Mouse (Mus musculus) MEL (cell line): ENCODE results near the gene Pdcd2. TPM values are rescaled to one million over a fixed set of nuclear protein-coding genes. Genes with fewer than 3 reads are reported as not detected.
A peak's percentile ranks its signal among the peaks of the same experiment; 100 is the strongest.

ENCODE experiments used
- DNase-seq: peaks from one replicate; pipeline ENCODE4 v3.0.0; 2011; ENCODE audit warnings: low read depth, low spot score
- H3K27ac ChIP-seq: 2 replicates; pipeline ENCODE4 v1.5.1; 2012; ENCODE audit warnings: low read depth, mild to moderate bottlenecking, control low read depth, low read length, moderate library complexity; ENCODE audit not compliant: control insufficient read depth
- H3K27me3 ChIP-seq, 2 experiments: fragments of 150-350 bp in 1 of 2; sonication (generic) in 1 of 2; 2 replicates each; pipeline ENCODE4 v1.6.1; 2012; ENCODE audit warnings: low read length in 2 of 2, mild to moderate bottlenecking in 2 of 2, improper control_type of control experiment in 1 of 2, moderate library complexity in 1 of 2; ENCODE audit not compliant: insufficient read depth in 2 of 2, control insufficient read depth in 1 of 2
- H3K36me3 ChIP-seq, 2 experiments: 2 replicates each; pipeline ENCODE4 v1.6.1; 2012 to 2014; ENCODE audit warnings: low read length in 2 of 2, improper control_type of control experiment in 1 of 2, inconsistent platforms in 1 of 2, mild to moderate bottlenecking in 1 of 2; ENCODE audit not compliant: insufficient read depth in 2 of 2, control insufficient read depth in 1 of 2
- H3K4me1 ChIP-seq, 2 experiments: fragments of 150-350 bp in 1 of 2; sonication (generic) in 1 of 2; 2 replicates each; pipeline ENCODE4 v1.6.1; 2012; ENCODE audit warnings: low read length in 2 of 2, improper control_type of control experiment in 1 of 2, mild to moderate bottlenecking in 1 of 2; ENCODE audit not compliant: insufficient read depth in 2 of 2, control insufficient read depth in 1 of 2
- H3K4me3 ChIP-seq, 2 experiments: fragments of 150-350 bp in 1 of 2; sonication (generic) in 1 of 2; 2 replicates each; pipeline ENCODE4 v1.5.1; 2012; ENCODE audit warnings: low read depth in 2 of 2, low read length in 2 of 2, mild to moderate bottlenecking in 2 of 2, moderate library complexity in 2 of 2, control low read depth in 1 of 2, improper control_type of control experiment in 1 of 2; ENCODE audit not compliant: control insufficient read depth in 1 of 2, insufficient read depth in 1 of 2
- H3K79me2 ChIP-seq: 2 replicates; pipeline ENCODE4 v1.6.1; 2012; ENCODE audit warnings: mild to moderate bottlenecking, low read length, moderate library complexity; ENCODE audit not compliant: control insufficient read depth, poor library complexity, insufficient read depth
- H3K9ac ChIP-seq: 2 replicates; pipeline ENCODE4 v1.6.1; 2012; ENCODE audit warnings: low read depth, mild to moderate bottlenecking, control low read depth, low read length, moderate library complexity; ENCODE audit not compliant: control insufficient read depth, poor library complexity, severe bottlenecking
- H3K9me3 ChIP-seq: fragments of 150-350 bp; sonication (generic); replicated peaks from 2 replicates; pipeline ENCODE4 v1.6.1; 2012; ENCODE audit warnings: mild to moderate bottlenecking, low read length, improper control_type of control experiment, moderate library complexity; ENCODE audit not compliant: insufficient read depth
- BHLHE40 ChIP-seq: IDR thresholded peaks from 2 replicates; pipeline ENCODE4 v1.6.1; 2012; ENCODE audit warnings: low read depth, mild to moderate bottlenecking, inconsistent platforms, low read length, improper control_type of control experiment, borderline replicate concordance
- CHD1 ChIP-seq: IDR thresholded peaks from 2 replicates; pipeline ENCODE4 v1.6.1; 2012; ENCODE audit warnings: low read depth, mild to moderate bottlenecking, inconsistent platforms, low read length, improper control_type of control experiment
- CHD2 ChIP-seq: IDR thresholded peaks from 2 replicates; pipeline ENCODE4 v1.6.1; 2011; ENCODE audit warnings: low read length, improper control_type of control experiment
- CTCF ChIP-seq, 3 experiments: IDR thresholded peaks in 2 of 3; conservative IDR thresholded peaks in 1 of 3; 2 replicates each; pipeline ENCODE4 v1.5.1; 2011 to 2012; ENCODE audit warnings: low read length in 3 of 3, low read depth in 2 of 3, mild to moderate bottlenecking in 2 of 3, improper control_type of control experiment in 1 of 3, inconsistent platforms in 1 of 3, mixed read lengths in 1 of 3, moderate library complexity in 1 of 3; ENCODE audit not compliant: control insufficient read depth in 1 of 3, insufficient read depth in 1 of 3, poor library complexity in 1 of 3, severe bottlenecking in 1 of 3
- E2F4 ChIP-seq: IDR thresholded peaks from 2 replicates; pipeline ENCODE4 v1.6.1; 2011; ENCODE audit warnings: low read depth, low read length, improper control_type of control experiment, borderline replicate concordance
- ELF1 ChIP-seq: IDR thresholded peaks from 2 replicates; pipeline ENCODE4 v1.6.1; 2014; ENCODE audit warnings: low read depth, mild to moderate bottlenecking, inconsistent platforms, low read length, improper control_type of control experiment, moderate library complexity
- EP300 ChIP-seq, 2 experiments: IDR thresholded peaks; 2 replicates each; pipeline ENCODE4 v1.6.1; 2011; ENCODE audit warnings: improper control_type of control experiment in 2 of 2, low read length in 2 of 2, low read depth in 1 of 2, mild to moderate bottlenecking in 1 of 2
- ETS1 ChIP-seq: IDR thresholded peaks from 2 replicates; pipeline ENCODE4 v1.6.1; 2012; ENCODE audit warnings: low read depth, mild to moderate bottlenecking, inconsistent platforms, low read length, improper control_type of control experiment, moderate library complexity
- GABPA ChIP-seq: IDR thresholded peaks from 2 replicates; pipeline ENCODE4 v1.6.1; 2012; ENCODE audit warnings: low read depth, mild to moderate bottlenecking, inconsistent platforms, low read length, improper control_type of control experiment, moderate library complexity
- GATA1 ChIP-seq: IDR thresholded peaks from 2 replicates; pipeline ENCODE4 v1.6.1; 2011; ENCODE audit warnings: low read depth, low read length, improper control_type of control experiment
- HCFC1 ChIP-seq: IDR thresholded peaks from 2 replicates; pipeline ENCODE4 v1.6.1; 2012; ENCODE audit warnings: low read depth, mild to moderate bottlenecking, inconsistent platforms, low read length, improper control_type of control experiment, moderate library complexity
- JUND ChIP-seq: IDR thresholded peaks from 2 replicates; pipeline ENCODE4 v1.6.1; 2011; ENCODE audit warnings: low read depth, mild to moderate bottlenecking, improper control_type of control experiment, low read length
- KAT2A ChIP-seq: conservative IDR thresholded peaks from 2 replicates; pipeline ENCODE4 v1.6.1; 2012; ENCODE audit warnings: low read depth, low read length, improper control_type of control experiment, inconsistent platforms
- MAFK ChIP-seq: IDR thresholded peaks from 2 replicates; pipeline ENCODE4 v1.6.1; 2011; ENCODE audit warnings: low read depth, mild to moderate bottlenecking, low read length, improper control_type of control experiment, borderline replicate concordance
- MAX ChIP-seq: IDR thresholded peaks from 2 replicates; pipeline ENCODE4 v1.6.1; 2011; ENCODE audit warnings: low read length, improper control_type of control experiment
- MAZ ChIP-seq: IDR thresholded peaks from 2 replicates; pipeline ENCODE4 v1.6.1; 2012; ENCODE audit warnings: low read depth, mild to moderate bottlenecking, inconsistent platforms, low read length, improper control_type of control experiment
- MEF2A ChIP-seq: IDR thresholded peaks from 2 replicates; pipeline ENCODE4 v1.6.1; 2014; ENCODE audit warnings: low read depth, mild to moderate bottlenecking, inconsistent platforms, low read length, improper control_type of control experiment; ENCODE audit not compliant: poor library complexity, insufficient replicate concordance, severe bottlenecking; ENCODE audit errors: extremely low read depth
- MXI1 ChIP-seq: IDR thresholded peaks from 2 replicates; pipeline ENCODE4 v1.6.1; 2011; ENCODE audit warnings: mild to moderate bottlenecking, low read depth, low read length, improper control_type of control experiment
- MYB ChIP-seq: IDR thresholded peaks from 2 replicates; pipeline ENCODE4 v1.6.1; 2011; ENCODE audit warnings: mild to moderate bottlenecking, low read depth, low read length, improper control_type of control experiment
- MYC ChIP-seq: IDR thresholded peaks from 2 replicates; pipeline ENCODE4 v1.6.1; 2011; ENCODE audit warnings: low read depth, mild to moderate bottlenecking, low read length, improper control_type of control experiment, moderate library complexity
- NELFE ChIP-seq: IDR thresholded peaks from 2 replicates; pipeline ENCODE4 v1.6.1; 2011; ENCODE audit warnings: low read depth, low read length, improper control_type of control experiment
- NRF1 ChIP-seq: IDR thresholded peaks from 2 replicates; pipeline ENCODE4 v1.6.1; 2014; ENCODE audit warnings: low read depth, mild to moderate bottlenecking, inconsistent platforms, low read length, improper control_type of control experiment, moderate library complexity; ENCODE audit not compliant: poor library complexity, insufficient read depth, severe bottlenecking
- POLR2A ChIP-seq, 2 experiments: IDR thresholded peaks; 2 replicates each; pipeline ENCODE4 v1.6.1; 2011 to 2012; ENCODE audit warnings: low read length in 2 of 2, mild to moderate bottlenecking in 2 of 2, control low read depth in 1 of 2, improper control_type of control experiment in 1 of 2, low read depth in 1 of 2, moderate library complexity in 1 of 2; ENCODE audit not compliant: control insufficient read depth in 1 of 2, insufficient read depth in 1 of 2, poor library complexity in 1 of 2
- POLR2AphosphoS5 ChIP-seq: IDR thresholded peaks from 2 replicates; pipeline ENCODE4 v1.6.1; 2012; ENCODE audit warnings: low read depth, borderline replicate concordance, mild to moderate bottlenecking, inconsistent platforms, low read length, moderate library complexity, mixed read lengths
- RAD21 ChIP-seq: IDR thresholded peaks from 2 replicates; pipeline ENCODE4 v1.6.1; 2011; ENCODE audit warnings: mild to moderate bottlenecking, low read depth, low read length, improper control_type of control experiment
- RCOR1 ChIP-seq: IDR thresholded peaks from 2 replicates; pipeline ENCODE4 v1.6.1; 2012; ENCODE audit warnings: low read depth, mild to moderate bottlenecking, inconsistent platforms, low read length, improper control_type of control experiment
- SIN3A ChIP-seq: IDR thresholded peaks from 2 replicates; pipeline ENCODE4 v1.6.1; 2012; ENCODE audit warnings: low read length, improper control_type of control experiment, inconsistent platforms
- SMC3 ChIP-seq: IDR thresholded peaks from 2 replicates; pipeline ENCODE4 v1.6.1; 2011; ENCODE audit warnings: low read depth, low read length, improper control_type of control experiment
- TAL1 ChIP-seq: IDR thresholded peaks from 2 replicates; pipeline ENCODE4 v1.6.1; 2012; ENCODE audit warnings: mild to moderate bottlenecking, inconsistent platforms, low read length, moderate library complexity, mixed read lengths
- TBP ChIP-seq: IDR thresholded peaks from 2 replicates; pipeline ENCODE4 v1.8.0; 2011; ENCODE audit warnings: low read depth, low read length, improper control_type of control experiment
- TCF12 ChIP-seq: IDR thresholded peaks from 2 replicates; pipeline ENCODE4 v1.6.1; 2014; ENCODE audit warnings: low read depth, mild to moderate bottlenecking, inconsistent platforms, low read length, improper control_type of control experiment, moderate library complexity
- UBTF ChIP-seq: IDR thresholded peaks from 2 replicates; pipeline ENCODE4 v1.6.1; 2012; ENCODE audit warnings: low read depth, mild to moderate bottlenecking, inconsistent platforms, low read length, improper control_type of control experiment, moderate library complexity, borderline replicate concordance; ENCODE audit not compliant: insufficient read depth
- USF1 ChIP-seq: IDR thresholded peaks from 2 replicates; pipeline ENCODE4 v1.6.1; 2014; ENCODE audit warnings: low read depth, mild to moderate bottlenecking, inconsistent platforms, low read length, improper control_type of control experiment, moderate library complexity
- USF2 ChIP-seq, 2 experiments: IDR thresholded peaks; 2 replicates each; pipeline ENCODE4 v1.6.1; 2011 to 2012; ENCODE audit warnings: improper control_type of control experiment in 2 of 2, low read length in 2 of 2, borderline replicate concordance in 1 of 2, inconsistent platforms in 1 of 2, low read depth in 1 of 2, mild to moderate bottlenecking in 1 of 2; ENCODE audit not compliant: insufficient read depth in 1 of 2
- ZC3H11A ChIP-seq: IDR thresholded peaks from 2 replicates; pipeline ENCODE4 v1.6.1; 2012; ENCODE audit warnings: low read depth, mild to moderate bottlenecking, inconsistent platforms, low read length, improper control_type of control experiment
- ZKSCAN1 ChIP-seq: IDR thresholded peaks from 2 replicates; pipeline ENCODE4 v1.6.1; 2012; ENCODE audit warnings: low read depth, mild to moderate bottlenecking, inconsistent platforms, low read length, improper control_type of control experiment, moderate library complexity
- ZMIZ1 ChIP-seq: IDR thresholded peaks from 2 replicates; pipeline ENCODE4 v1.6.1; 2012; ENCODE audit warnings: low read depth, mild to moderate bottlenecking, inconsistent platforms, low read length, improper control_type of control experiment, moderate library complexity
- ZNF384 ChIP-seq: IDR thresholded peaks from 2 replicates; pipeline ENCODE4 v1.6.1; 2012; ENCODE audit warnings: low read depth, mild to moderate bottlenecking, inconsistent platforms, low read length, improper control_type of control experiment
- polyA plus RNA-seq, 2 experiments: library from polyadenylated mRNA; stranded (reverse) in 1 of 2; unstranded in 1 of 2; fragments of >175 nt in 1 of 2; fragments of >200 nt in 1 of 2; gene quantifications; 2 replicates each; pipeline versions ENCODE4 v1.2.1 to v1.2.4; 2012; ENCODE audit warnings: low replicate concordance in 2 of 2, low read depth in 1 of 2; ENCODE audit not compliant: insufficient read length in 2 of 2, insufficient read depth in 1 of 2, missing spikeins in 1 of 2
- total RNA-seq: library from RNA; depleted of rRNA; stranded (reverse); fragments of 300-350 nt; gene quantifications from 2 replicates; pipeline ENCODE4 v1.2.3, GENCODE M21; 2012

The Pdcd2 gene
- total and polyA plus RNA-seq, 3 experiments = 109 to 110 TPM; not detected in 1

- peak overlapping the region; percentile 97 for H3K27ac ChIP-seq
- peaks cover 16 to 48% of the 10 kb centered on the region in 2 experiments for H3K36me3 ChIP-seq
- no peaks in the 10 kb centered on the region for H3K27me3 ChIP-seq
- peak overlapping the region; percentile 66 to 99 for H3K4me3 ChIP-seq
- peak; percentile 60 for DNase-seq
- no peaks in the 10 kb centered on the region for H3K9me3 ChIP-seq
- H3K4me1 ChIP-seq = peaks cover 24 to 29% of the 10 kb centered on the region in 2 experiments
- H3K9ac ChIP-seq = peak overlapping the region; percentile 83
- H3K79me2 ChIP-seq = peaks cover 18% of the 10 kb centered on the region
- no peak for TF ChIP-seq USF2 (IDR thresholded peaks at IDR 0.05; ENCODE audit: borderline replicate concordance in 1 of 2, insufficient read depth in 1 of 2, low read depth in 1 of 2, low read length in 2 of 2)
- no peak for TF ChIP-seq CHD2
- TF ChIP-seq TCF12 = peak; percentile 34; the same call in 1 of the 2 replicates
- TF ChIP-seq POLR2A (IDR thresholded peaks at IDR 0.05; ENCODE audit: control insufficient read depth in 1 of 2, insufficient read depth in 1 of 2, low read depth in 1 of 2, low read length in 2 of 2, poor library complexity in 1 of 2) = no peak
- TF ChIP-seq TAL1 = no peak
- no peak for TF ChIP-seq E2F4
- TF ChIP-seq ZC3H11A = no peak
- 0 out of 2 replicates have a peak, but pooled peaks have one; percentile 32 for TF ChIP-seq MAX
- TF ChIP-seq ZMIZ1 = no peak; the same call in 1 of the 2 replicates
- TF ChIP-seq BHLHE40 = no peak
- no peak for TF ChIP-seq SIN3A
- no peak for TF ChIP-seq MAFK
- no peak for TF ChIP-seq CHD1
- TF ChIP-seq MYC = peak; percentile 74; the same call in 1 of the 2 replicates
- peak; percentile 51 to 62; a peak in 3 of 4 replicates for TF ChIP-seq EP300 (IDR thresholded peaks at IDR 0.05; ENCODE audit: low read depth in 1 of 2, low read length in 2 of 2)
- no peak for TF ChIP-seq HCFC1
- TF ChIP-seq RAD21 = no peak
- TF ChIP-seq NELFE = no peak
- TF ChIP-seq CTCF (IDR thresholded peaks at IDR 0.05 in 2 of 3, conservative IDR thresholded peaks at IDR 0.05 in 1 of 3; ENCODE audit: control insufficient read depth in 1 of 3, insufficient read depth in 1 of 3, low read depth in 2 of 3, low read length in 3 of 3, poor library complexity in 1 of 3, severe bottlenecking in 1 of 3) = no peak
- TF ChIP-seq GATA1 = peak; percentile 68
- TF ChIP-seq GABPA = no peak
- no peak for TF ChIP-seq USF1
- no peak for TF ChIP-seq ELF1
- no peak for TF ChIP-seq JUND
- TF ChIP-seq TBP = no peak
- TF ChIP-seq MEF2A = 0 out of 2 replicates have a peak, but pooled peaks have one; percentile 59
- TF ChIP-seq MAZ = peak; percentile 43; the same call in 1 of the 2 replicates
- no peak for TF ChIP-seq MXI1
- TF ChIP-seq NRF1 = no peak
- TF ChIP-seq MYB = no peak; the same call in 1 of the 2 replicates
- TF ChIP-seq UBTF = no peak
- no peak for TF ChIP-seq POLR2AphosphoS5
- TF ChIP-seq ZKSCAN1 = no peak
- peak; percentile 61 for TF ChIP-seq RCOR1
- TF ChIP-seq ETS1 = peak; percentile 56
- no peak for TF ChIP-seq ZNF384
- TF ChIP-seq SMC3 = no peak; the same call in 1 of the 2 replicates
- no peak for TF ChIP-seq KAT2A
Measured at GRCm38 (mm10) chr17:15527811-15528136, 673 bp upstream of the Pdcd2 start.
